Mouse (Mus musculus) hindbrain, embryonic 11.5 days (tissue): ENCODE measurements around the gene Fhit. TPM values are rescaled to one million over a fixed set of nuclear protein-coding genes. Genes with fewer than 3 reads are reported as not detected.

Source experiments
- ATAC-seq: fragments of 200-750 bp; cut with Nextera tagmentation; 2 replicates; pipeline ENCODE4 v1.8.0; 2017; ENCODE audit warnings: mild to moderate bottlenecking, moderate TSS enrichment, moderate library complexity; ENCODE audit not compliant: low FRiP score
- DNase-seq: peaks from one replicate; pipeline ENCODE4 v3.0.0-alpha.2; 2015; ENCODE audit warnings: low spot score
- H3K27ac ChIP-seq: fragments of 300-500 bp; sonication (generic); 2 replicates; pipeline ENCODE4 v1.5.1; 2014; ENCODE audit warnings: mild to moderate bottlenecking, low read depth, low read length
- H3K27me3 ChIP-seq: fragments of 300-500 bp; sonication (generic); 2 replicates; pipeline ENCODE4 v1.6.1; 2014; ENCODE audit warnings: mild to moderate bottlenecking, low read length, moderate library complexity, mixed read lengths; ENCODE audit not compliant: control insufficient read depth, insufficient read depth
- H3K36me3 ChIP-seq: fragments of 300-500 bp; sonication (generic); 2 replicates; pipeline ENCODE4 v1.6.1; 2014; ENCODE audit warnings: mild to moderate bottlenecking, low read length, moderate library complexity, mixed read lengths; ENCODE audit not compliant: control insufficient read depth, insufficient read depth
- H3K4me1 ChIP-seq: fragments of 300-500 bp; sonication (generic); replicated peaks from 2 replicates; pipeline ENCODE4 v1.6.1; 2014; ENCODE audit warnings: low read length, mixed read lengths; ENCODE audit not compliant: control insufficient read depth, insufficient read depth
- H3K4me2 ChIP-seq: fragments of 300-500 bp; sonication (generic); replicated peaks from 2 replicates; pipeline ENCODE4 v1.6.1; 2014; ENCODE audit warnings: mild to moderate bottlenecking, low read depth, low read length
- H3K4me3 ChIP-seq: fragments of 300-500 bp; sonication (generic); 2 replicates; pipeline ENCODE4 v1.5.1; 2014; ENCODE audit warnings: low read depth, low read length
- H3K9ac ChIP-seq: fragments of 300-500 bp; sonication (generic); 2 replicates; pipeline ENCODE4 v1.6.1; 2014; ENCODE audit warnings: low read depth, low read length
- H3K9me3 ChIP-seq: fragments of 300-500 bp; sonication (generic); 2 replicates; pipeline ENCODE4 v1.6.1; 2016; ENCODE audit warnings: low read length; ENCODE audit not compliant: control insufficient read depth
- WGBS: fragments of 180-500 bp; shearing (Covaris S2); extraction: QIAGEN DNeasy Blood & Tissue Kit; methylation state at CpG from one replicate; pipeline ENCODE4 v1.1.7; 2014; 5-methylcytosine and 5-hydroxymethylcytosine counted together
- polyA plus RNA-seq: library from polyadenylated mRNA; unstranded; fragments of >200 nt; fragmentation: Nextera tagmentation; extraction: Ambion mirVana; gene quantifications from 2 replicates; pipeline ENCODE4 v1.2.1, GENCODE M21; 2014

Fhit gene
- polyA plus RNA-seq, 1 experiment from 2014 or later = 5.0 TPM

DNA sequence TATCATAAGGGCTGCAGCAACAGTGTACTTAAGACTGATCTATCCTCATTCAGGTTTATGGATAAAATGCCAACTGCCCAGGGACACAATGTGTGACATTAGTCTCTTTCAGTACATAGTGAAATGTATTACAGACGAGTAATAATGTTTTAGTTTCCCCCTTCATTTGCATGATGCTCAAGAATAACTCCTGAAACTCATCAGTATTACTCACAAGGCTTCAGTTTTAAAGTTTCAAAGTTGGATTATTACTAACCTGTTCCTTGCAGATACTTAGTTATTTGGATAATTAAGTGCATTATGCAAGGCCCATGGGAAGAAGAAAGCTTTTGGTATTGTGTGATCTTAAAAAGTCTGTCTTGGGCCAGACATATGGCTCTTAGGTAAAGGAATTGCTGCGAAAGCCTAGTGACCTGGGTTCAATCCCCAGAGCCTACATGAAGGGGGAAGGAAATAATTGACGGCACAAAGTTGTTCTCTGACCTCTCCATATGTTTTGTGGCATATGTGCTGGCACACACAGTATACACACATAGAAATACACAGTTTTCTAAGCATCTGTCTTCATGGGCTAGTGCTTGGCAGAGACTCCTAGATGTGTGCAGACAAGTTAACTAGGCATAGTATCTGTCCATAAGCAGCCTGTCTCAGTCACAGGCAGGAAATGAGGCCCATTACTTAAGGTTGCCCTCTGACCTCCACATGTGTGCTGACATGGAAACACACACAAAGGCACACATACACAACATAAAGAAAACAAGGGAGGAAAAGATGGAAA lies 287.1 kb downstream of the Fhit start:
- Histone ChIP-seq H3K9ac (no peak overlapping the region), H3K9me3 (no peaks in the 10 kb centered on the region), H3K4me2 (no peak overlapping the region), H3K36me3 (no peaks in the 10 kb centered on the region), H3K4me3 (no peak overlapping the region), H3K27me3 (no peaks in the 10 kb centered on the region), H3K4me1 (no peaks in the 10 kb centered on the region), H3K27ac (no peak overlapping the region)
- no peak for DNase-seq
- 80% methylated on average over 3 of the region's 3 CpGs for WGBS
- no peak for ATAC-seq

GRCm38 (mm10) chr14:10857606-10858005 lies 304.2 kb downstream of the Fhit start:
- Histone ChIP-seq H3K9me3 (no peaks in the 10 kb centered on the region), H3K27ac (no peak overlapping the region), H3K4me2 (no peak overlapping the region), H3K9ac (no peak overlapping the region), H3K36me3 (no peaks in the 10 kb centered on the region), H3K4me1 (no peaks in the 10 kb centered on the region), H3K27me3 (no peaks in the 10 kb centered on the region), H3K4me3 (no peak overlapping the region)
- DNase-seq (no peak), ATAC-seq (no peak)
- WGBS = 78% methylated on average over 3 of the region's 3 CpGs

DNA sequence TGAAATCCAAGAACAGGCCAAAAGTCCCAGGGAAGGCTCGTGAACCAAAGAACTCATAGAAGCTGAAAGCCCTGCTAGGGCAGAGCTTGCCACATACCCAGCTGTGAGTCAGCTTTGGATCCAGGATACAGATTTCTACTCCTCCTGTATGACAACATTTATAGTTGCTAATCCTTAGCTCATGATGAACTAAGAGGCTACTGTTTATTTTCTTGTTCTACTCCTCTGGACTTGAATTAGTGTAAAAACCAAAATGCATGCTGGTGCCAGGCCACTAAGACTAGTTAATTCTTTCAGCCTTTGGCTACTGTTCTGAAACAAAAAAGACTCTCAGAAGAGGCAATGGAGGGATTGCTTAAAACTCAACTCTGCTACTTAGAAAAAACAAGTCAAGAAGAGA lies 309.9 kb downstream of the Fhit start:
- H3K27me3 ChIP-seq = no peaks in the 10 kb centered on the region
- H3K36me3 ChIP-seq = no peaks in the 10 kb centered on the region
- no peak overlapping the region for H3K9ac ChIP-seq
- no peaks in the 10 kb centered on the region for H3K4me1 ChIP-seq
- H3K4me2 ChIP-seq = no peak overlapping the region
- no peak overlapping the region for H3K4me3 ChIP-seq
- ATAC-seq (no peak), DNase-seq (no peak)
- no peak overlapping the region for H3K27ac ChIP-seq
- 87% methylated on average over 1 of the region's 1 CpGs for WGBS
- H3K9me3 ChIP-seq = no peaks in the 10 kb centered on the region

DNA sequence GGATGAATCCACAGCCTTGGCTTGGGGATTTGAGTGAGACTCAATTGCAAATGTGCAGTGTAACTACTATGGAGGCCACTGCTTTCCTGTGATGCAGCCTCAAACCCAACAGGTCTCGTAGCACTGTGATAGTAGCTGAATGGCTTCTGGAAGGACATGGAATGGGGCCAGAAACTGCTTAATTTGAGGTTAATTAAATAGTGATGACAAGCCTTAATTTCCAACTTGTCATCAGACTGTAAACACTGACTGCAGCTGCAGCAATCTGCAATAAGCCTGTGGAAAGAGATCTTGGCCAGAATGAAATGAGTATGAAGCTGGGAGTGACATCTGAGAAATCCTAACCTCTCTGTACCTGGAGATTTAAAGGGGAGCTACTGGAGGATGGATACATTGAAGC lies 325.8 kb downstream of the Fhit start:
- Histone ChIP-seq H3K36me3 (no peaks in the 10 kb centered on the region), H3K4me1 (no peaks in the 10 kb centered on the region), H3K9ac (no peak overlapping the region), H3K9me3 (no peaks in the 10 kb centered on the region), H3K27me3 (no peaks in the 10 kb centered on the region), H3K4me3 (no peak overlapping the region), H3K27ac (no peak overlapping the region), H3K4me2 (no peak overlapping the region)
- 88% methylated on average over 1 of the region's 1 CpGs for WGBS
- no peak for ATAC-seq
- DNase-seq = no peak

DNA sequence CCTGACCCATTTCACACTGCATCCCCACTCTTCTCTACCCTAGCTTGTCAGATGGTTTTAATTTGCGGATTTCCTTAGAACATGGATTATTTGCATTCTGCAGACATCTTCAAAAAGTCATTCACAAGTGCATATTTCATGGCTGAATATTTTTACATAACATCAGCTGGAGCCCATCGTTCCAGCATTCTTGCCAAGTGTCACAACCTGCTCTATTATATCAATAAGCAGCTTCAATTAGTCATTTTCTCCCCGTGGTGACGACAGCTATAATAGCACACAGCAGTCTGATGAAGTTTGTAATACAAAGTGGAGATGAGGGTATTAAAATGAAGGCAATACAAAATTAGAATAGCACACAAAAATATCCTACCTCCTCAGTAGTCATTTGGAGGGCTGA lies 337.0 kb downstream of the Fhit start:
- WGBS = 65% methylated on average over 4 of the region's 4 CpGs
- no peak for DNase-seq
- H3K4me1 ChIP-seq = no peaks in the 10 kb centered on the region

GRCm38 (mm10) chr14:10813551-10813950 lies 348.3 kb downstream of the Fhit start:
- ATAC-seq = peak; percentile 63; the same call in 1 of the 2 replicates
- DNase-seq = peak; percentile 20
- H3K27ac ChIP-seq = no peak overlapping the region

More for the DNA sequence above, 337.0 kb downstream of the Fhit start:
- no peak overlapping the region for H3K4me3 ChIP-seq
- ATAC-seq = no peak
- no peaks in the 10 kb centered on the region for H3K27me3 ChIP-seq
- no peak overlapping the region for H3K9ac ChIP-seq
- H3K9me3 ChIP-seq = no peaks in the 10 kb centered on the region
- H3K27ac ChIP-seq = no peak overlapping the region
- no peak overlapping the region for H3K4me2 ChIP-seq
- no peaks in the 10 kb centered on the region for H3K36me3 ChIP-seq

DNA sequence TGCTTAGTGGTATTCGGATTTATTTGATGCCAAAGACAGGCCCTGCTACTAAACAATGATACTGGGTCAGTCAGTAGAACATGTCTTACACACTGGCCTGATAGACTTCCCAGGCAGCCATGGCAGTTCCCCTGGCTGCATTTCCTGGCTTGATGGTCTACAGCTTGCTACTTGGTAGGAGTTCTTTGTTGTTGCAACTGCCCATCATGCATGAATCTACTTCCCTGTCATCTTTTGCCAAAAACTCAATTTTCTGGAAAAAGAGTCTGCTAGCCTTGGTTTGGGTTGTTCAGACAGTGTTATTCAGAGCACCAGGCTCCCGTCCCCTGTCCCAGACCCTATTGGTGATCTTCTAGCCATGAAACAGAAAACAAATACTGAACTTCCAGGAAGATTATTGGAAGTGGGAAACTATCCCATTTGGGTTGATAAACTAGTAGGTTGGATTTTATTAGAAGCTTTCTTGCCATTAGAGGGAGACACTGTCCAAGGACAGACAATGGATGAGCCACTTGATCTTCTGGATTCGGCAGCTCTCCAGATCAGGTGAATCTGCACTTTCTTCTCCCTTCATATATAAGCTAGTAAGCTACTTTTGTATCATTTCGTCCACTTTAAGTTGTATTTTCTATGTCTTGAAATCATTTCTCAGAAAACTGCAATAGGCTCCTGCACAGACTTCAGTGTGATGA lies 363.2 kb downstream of the Fhit start:
- Histone ChIP-seq H3K36me3 (no peaks in the 10 kb centered on the region), H3K9me3 (no peaks in the 10 kb centered on the region), H3K27me3 (no peaks in the 10 kb centered on the region), H3K4me3 (no peak overlapping the region), H3K9ac (no peak overlapping the region), H3K4me2 (no peak overlapping the region), H3K4me1 (no peaks in the 10 kb centered on the region), H3K27ac (no peak overlapping the region)
- 90% methylated on average over 4 of the region's 4 CpGs for WGBS
- DNase-seq = no peak
- no peak for ATAC-seq

More at GRCm38 (mm10) chr14:10813551-10813950, 348.3 kb downstream of the Fhit start:
- Histone ChIP-seq H3K9ac (no peak overlapping the region), H3K4me3 (no peak overlapping the region), H3K27me3 (no peaks in the 10 kb centered on the region), H3K9me3 (no peaks in the 10 kb centered on the region), H3K4me2 (no peak overlapping the region), H3K36me3 (no peaks in the 10 kb centered on the region), H3K4me1 (no peaks in the 10 kb centered on the region)
- WGBS = 18% methylated on average over 2 of the region's 2 CpGs

DNA sequence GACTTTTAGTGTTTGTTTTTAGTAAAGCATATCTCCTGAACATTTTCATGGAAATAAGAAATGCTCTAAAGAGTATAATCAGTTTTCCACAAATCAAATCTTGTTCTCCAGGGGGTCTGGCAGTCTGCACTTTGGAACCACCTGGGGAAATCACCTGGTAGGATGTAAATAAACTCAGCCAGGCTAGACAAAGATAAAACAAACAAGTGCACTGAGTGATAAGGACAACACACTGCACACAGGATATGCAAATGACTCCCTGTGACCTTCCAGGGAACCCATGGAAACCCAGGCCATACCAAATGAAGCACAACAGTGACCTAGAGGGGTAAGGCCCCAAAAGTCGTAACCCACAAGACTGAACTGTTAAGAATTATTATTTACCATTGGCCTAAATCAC lies 364.2 kb downstream of the Fhit start:
- no peak overlapping the region for H3K27ac ChIP-seq

More for the DNA sequence above, 364.2 kb downstream of the Fhit start:
- H3K4me3 ChIP-seq = no peak overlapping the region
- no peaks in the 10 kb centered on the region for H3K27me3 ChIP-seq
- no peak overlapping the region for H3K9ac ChIP-seq
- no peak overlapping the region for H3K4me2 ChIP-seq
- H3K9me3 ChIP-seq = no peaks in the 10 kb centered on the region
- no peaks in the 10 kb centered on the region for H3K36me3 ChIP-seq
- DNase-seq (no peak), ATAC-seq (no peak)
- no peaks in the 10 kb centered on the region for H3K4me1 ChIP-seq
- 79% methylated on average over 1 of the region's 1 CpGs for WGBS
